Comparison of ENCODE assay signal across 8 mouse cellular contexts in the genomic region with DNA sequence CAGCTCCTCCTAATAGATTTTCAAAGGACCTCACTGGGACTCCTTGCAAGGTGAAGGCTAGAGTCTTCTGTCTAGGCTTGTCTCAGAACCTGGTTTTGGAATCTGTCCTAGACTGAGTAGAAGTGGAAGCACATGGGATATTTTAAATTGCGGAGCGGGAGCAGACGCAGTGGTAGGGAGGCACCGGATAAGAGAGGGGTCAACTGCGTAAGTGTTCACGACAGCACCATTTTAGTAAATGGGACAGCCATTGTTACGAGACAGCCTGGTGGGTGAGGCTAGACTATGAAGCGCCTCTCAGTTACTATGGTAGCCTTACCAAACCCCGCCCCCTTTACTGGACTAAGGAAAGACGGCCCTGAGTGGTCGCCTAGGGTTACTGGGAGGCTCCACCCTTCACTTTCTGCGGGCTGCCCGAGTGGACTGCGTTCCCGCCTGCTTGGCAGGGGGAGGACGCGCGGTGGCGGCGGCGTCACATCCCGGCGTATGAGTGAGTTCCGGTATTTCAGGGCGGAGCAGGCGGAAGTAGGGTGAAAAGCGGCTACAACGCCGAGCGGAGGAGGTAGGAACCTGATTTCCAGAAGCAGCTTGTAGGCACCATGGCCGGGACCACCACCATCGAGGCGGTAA. TPM values are rescaled to one million over a fixed set of nuclear protein-coding genes. Genes with fewer than 3 reads are reported as not detected.
DNase-seq lines count a peak whose midpoint lies in the region; ATAC-seq and TF ChIP-seq lines count a peak whose summit lies in the region.

No protein-coding gene starts in this region.

- H3K36me3 ChIP-seq in hindbrain, postnatal 0 days (ENCODE audit: insufficient read depth, low read length), result no peaks in the 10 kb centered on the region

- peak; percentile 100 for DNase-seq in ZHBTc4 (ENCODE audit: low read depth, low spot score)
- peak; percentile 94 for DNase-seq in gastrocnemius, adult 2 months
- DNase-seq in hindbrain, postnatal 0 days (ENCODE audit: low spot score), result peak; percentile 95
- DNase-seq in left cerebral cortex, adult 2 months (ENCODE audit: extremely low spot score in 1 of 2, low spot score in 2 of 2), result peak; percentile 90
- DNase-seq in right cerebral cortex, adult 2 months (ENCODE audit: low spot score in 2 of 2), result peak; percentile 91
- peak; percentile 95 for DNase-seq in urinary bladder, postnatal 14 days (ENCODE audit: low spot score)

- intact Hi-C loops in gastrocnemius, adult 2 months (cut with DNase I), result loop anchor here (10.0 kb wide), 1 partner anchor 304 kb away; a partner anchor contains a TSS
- intact Hi-C loops in left cerebral cortex, adult 2 months (cut with DNase I), result loop anchor here (2.0 kb wide), 1 partner anchor 118 kb away; no protein-coding TSS in a partner anchor

- no peaks in the 10 kb centered on the region for H3K9me3 ChIP-seq in hindbrain, postnatal 0 days (ENCODE audit: low read length)

- under 1% methylated on average over 32 of the region's 33 CpGs for WGBS in hindbrain, postnatal 0 days

- no peaks in the 10 kb centered on the region for H3K27me3 ChIP-seq in hindbrain, postnatal 0 days (ENCODE audit: insufficient read depth, low read length)

- H3K27ac ChIP-seq in gastrocnemius, adult 2 months, result peak overlapping the region; percentile 96
- peak overlapping the region; percentile 96 for H3K27ac ChIP-seq in hindbrain, postnatal 0 days
- peak overlapping the region; percentile 97 for H3K27ac ChIP-seq in left cerebral cortex, adult 2 months

- no peak for TF ChIP-seq CTCF in gastrocnemius, adult 2 months (IDR thresholded peaks at IDR 0.05)
- TF ChIP-seq CTCF in hindbrain, postnatal 0 days (IDR thresholded peaks at IDR 0.05; ENCODE audit: low read depth), result peak; percentile 28; the same call in 1 of the 2 replicates
- TF ChIP-seq CTCF in left cerebral cortex, adult 2 months (IDR thresholded peaks at IDR 0.05), result no peak; the same call in 1 of the 2 replicates

- H3K9ac ChIP-seq in hindbrain, postnatal 0 days (replicated peaks; ENCODE audit: low read length), result peak overlapping the region; percentile 90

- H3K4me3 ChIP-seq in gastrocnemius, adult 2 months, result peak overlapping the region; percentile 89
- H3K4me3 ChIP-seq in hindbrain, postnatal 0 days (ENCODE audit: low read length), result peak overlapping the region; percentile 92
- peak overlapping the region; percentile 90 for H3K4me3 ChIP-seq in left cerebral cortex, adult 2 months

- ATAC-seq in common myeloid progenitor, adult 5-6 weeks (replicated peaks; ENCODE audit: low read depth, poor library complexity, severe bottlenecking), result peak; percentile 76
- peak; percentile 96 for ATAC-seq in hindbrain, postnatal 0 days
- ATAC-seq in megakaryocyte, adult 5-6 weeks (ENCODE audit: poor library complexity, severe bottlenecking), result peak; percentile 80

- peak overlapping the region; percentile 84 for H3K4me2 ChIP-seq in hindbrain, postnatal 0 days (ENCODE audit: low read depth, low read length)

- peaks cover 5% of the 10 kb centered on the region for H3K4me1 ChIP-seq in hindbrain, postnatal 0 days (ENCODE audit: insufficient read depth, low read length)

RNA-seq across cellular contexts. Expression of a gene that starts 6.8 kb away (rescaled TPM):
- 718 and 782 TPM in 2 replicates for total RNA-seq in common myeloid progenitor, adult 5-6 weeks (2017)
- total RNA-seq in gastrocnemius, adult 2 months (2021), result 1,000 to 10,000 TPM in 1 of 2 experiments, 100 to 1,000 TPM in 1; 428 to 1,099 TPM
- total RNA-seq in hindbrain, postnatal 0 days (2014; rRNA removed), result 136 and 142 TPM in 2 replicates
- 300 and 302 TPM in 2 replicates for polyA plus RNA-seq in hindbrain, postnatal 0 days (2015; fragmentation: Nextera tagmentation; extraction: Ambion mirVana)
- 100 to 1,000 TPM; 182 to 193 TPM for total RNA-seq in left cerebral cortex, adult 2 months (2021)
- 637 and 647 TPM in 2 replicates for total RNA-seq in megakaryocyte, adult 5-6 weeks (2015)
- total RNA-seq in megakaryocyte, adult 5-6 weeks (2017), result 1,137 and 1,174 TPM in 2 replicates

RNA-seq across cellular contexts. Expression of a gene that starts 24.7 kb away (rescaled TPM):
- 0.27 and 0.39 TPM in 2 replicates for total RNA-seq in common myeloid progenitor, adult 5-6 weeks (2017)
- total RNA-seq in gastrocnemius, adult 2 months (2021), result under 1 TPM; 0.05 to 0.11 TPM
- 0.52 and 0.65 TPM in 2 replicates for total RNA-seq in hindbrain, postnatal 0 days (2014; rRNA removed)
- 0.11 TPM in 2 replicates for polyA plus RNA-seq in hindbrain, postnatal 0 days (2015; fragmentation: Nextera tagmentation; extraction: Ambion mirVana)
- under 1 TPM; 0.36 to 0.42 TPM for total RNA-seq in left cerebral cortex, adult 2 months (2021)
- total RNA-seq in megakaryocyte, adult 5-6 weeks (2015), result 0.93 and 1.3 TPM in 2 replicates
- 0.55 and 0.89 TPM in 2 replicates for total RNA-seq in megakaryocyte, adult 5-6 weeks (2017)

RNA-seq across cellular contexts. Expression of a gene that starts 26.8 kb away (rescaled TPM):
- total RNA-seq in common myeloid progenitor, adult 5-6 weeks (2017), result 180 and 186 TPM in 2 replicates
- 100 to 1,000 TPM in 1 of 2 experiments, 10 to 100 TPM in 1; 94.5 to 104 TPM for total RNA-seq in gastrocnemius, adult 2 months (2021)
- total RNA-seq in hindbrain, postnatal 0 days (2014; rRNA removed), result 83.1 and 102 TPM in 2 replicates
- polyA plus RNA-seq in hindbrain, postnatal 0 days (2015; fragmentation: Nextera tagmentation; extraction: Ambion mirVana), result 109 and 113 TPM in 2 replicates
- 100 to 1,000 TPM; 180 to 197 TPM for total RNA-seq in left cerebral cortex, adult 2 months (2021)
- total RNA-seq in megakaryocyte, adult 5-6 weeks (2015), result 134 and 144 TPM in 2 replicates
- 99.6 and 101 TPM in 2 replicates for total RNA-seq in megakaryocyte, adult 5-6 weeks (2017)

RNA-seq across cellular contexts. Expression of a gene that starts 27.8 kb away (rescaled TPM):
- total RNA-seq in common myeloid progenitor, adult 5-6 weeks (2017), result 28.8 and 34.0 TPM in 2 replicates
- 10 to 100 TPM; 82.0 to 93.3 TPM for total RNA-seq in gastrocnemius, adult 2 months (2021)
- 95.6 and 110 TPM in 2 replicates for total RNA-seq in hindbrain, postnatal 0 days (2014; rRNA removed)
- 228 and 254 TPM in 2 replicates for polyA plus RNA-seq in hindbrain, postnatal 0 days (2015; fragmentation: Nextera tagmentation; extraction: Ambion mirVana)
- 10 to 100 TPM; 95.2 to 98.7 TPM for total RNA-seq in left cerebral cortex, adult 2 months (2021)
- total RNA-seq in megakaryocyte, adult 5-6 weeks (2015), result 46.7 and 50.9 TPM in 2 replicates
- 39.0 and 55.0 TPM in 2 replicates for total RNA-seq in megakaryocyte, adult 5-6 weeks (2017)

Comparison
In these comparisons a context has a peak if more than half of its experiments do, and no peak if none do; other contexts are left out.
1. Peak in every context shown above with its lines: DNase-seq, ATAC-seq, H3K4me3 ChIP-seq and H3K27ac ChIP-seq.